Mouse (Mus musculus): ENCODE results near the gene Astn1. TPM values are rescaled to one million over a fixed set of nuclear protein-coding genes. Genes with fewer than 3 reads are reported as not detected.

Astn1 gene
- polyA plus RNA-seq (2016; fragmentation: Nextera tagmentation; extraction: Ambion mirVana), result 9.4 and 15.0 TPM in 2 replicates

GRCm38 (mm10) chr1:158361964-158362291 is at the start of gene Astn1:
Gene Astn1 (plus strand): TSS chr1:158362273.
- 0% methylated on average over 2 of the region's 2 CpGs for WGBS
- no peak for DNase-seq (ENCODE audit: low spot score)
- H3K36me3 ChIP-seq, result peaks cover 1% of the 10 kb centered on the region; the same call in 1 of the 2 replicates
- H3K27ac ChIP-seq (replicated peaks), result peak within 1 kb of the TSS; percentile 97
- H3K9me3 ChIP-seq (replicated peaks), result no peaks in the 10 kb centered on the region
- peak within 1 kb of the TSS; percentile 77 for H3K4me3 ChIP-seq
- peaks cover 24% of the 10 kb centered on the region for H3K27me3 ChIP-seq (ENCODE audit: low read depth, poor library complexity, severe bottlenecking)
- peaks cover 35% of the 10 kb centered on the region for H3K4me1 ChIP-seq

GRCm38 (mm10) chr1:158323325-158323724 is 38.7 kb upstream of the Astn1 start:
- no peaks in the 10 kb centered on the region for H3K4me1 ChIP-seq
- no peak overlapping the region for H3K4me3 ChIP-seq
- no peaks in the 10 kb centered on the region for H3K9me3 ChIP-seq (replicated peaks)
- no peak for DNase-seq (ENCODE audit: low spot score)
- H3K27me3 ChIP-seq (ENCODE audit: low read depth, poor library complexity, severe bottlenecking), result no peaks in the 10 kb centered on the region
- no peak overlapping the region for H3K27ac ChIP-seq (replicated peaks)
- 86% methylated on average over 6 of the region's 6 CpGs for WGBS
- no peaks in the 10 kb centered on the region for H3K36me3 ChIP-seq

- no peak for DNase-seq (ENCODE audit: low spot score)
- Histone ChIP-seq H3K4me1 (peaks cover 4% of the 10 kb centered on the region; the same call in 1 of the 2 replicates), H3K27me3 (ENCODE audit: low read depth, poor library complexity, severe bottlenecking) (no peaks in the 10 kb centered on the region), H3K27ac (replicated peaks) (no peak overlapping the region), H3K9me3 (replicated peaks) (no peaks in the 10 kb centered on the region), H3K36me3 (no peaks in the 10 kb centered on the region), H3K4me3 (no peak overlapping the region)
- WGBS, result 70% methylated on average over 5 of the region's 5 CpGs
These were observed 33.9 kb upstream of the Astn1 start for GRCm38 (mm10) chr1:158328126-158328525.

GRCm38 (mm10) chr1:158328839-158329238 is 33.2 kb upstream of the Astn1 start:
- H3K27me3 ChIP-seq (ENCODE audit: low read depth, poor library complexity, severe bottlenecking), result no peaks in the 10 kb centered on the region
- no peak overlapping the region for H3K27ac ChIP-seq (replicated peaks)
- no peaks in the 10 kb centered on the region for H3K9me3 ChIP-seq (replicated peaks)
- no peak overlapping the region for H3K4me3 ChIP-seq
- H3K4me1 ChIP-seq, result peaks cover 4% of the 10 kb centered on the region; the same call in 1 of the 2 replicates
- H3K36me3 ChIP-seq, result no peaks in the 10 kb centered on the region
- no peak for DNase-seq (ENCODE audit: low spot score)
- 63% methylated on average over 2 of the region's 2 CpGs for WGBS

GRCm38 (mm10) chr1:158343243-158343714 is 18.8 kb upstream of the Astn1 start:
- H3K27ac ChIP-seq (replicated peaks), result peak overlapping the region; percentile 30; the same call in 1 of the 2 replicates
- H3K27me3 ChIP-seq (ENCODE audit: low read depth, poor library complexity, severe bottlenecking), result no peaks in the 10 kb centered on the region
- peaks cover 16% of the 10 kb centered on the region for H3K4me1 ChIP-seq
- WGBS, result 30% methylated on average over 6 of the region's 6 CpGs
- no peaks in the 10 kb centered on the region for H3K36me3 ChIP-seq
- peak; percentile 50 for DNase-seq (ENCODE audit: low spot score)
- H3K4me3 ChIP-seq, result no peak overlapping the region
- H3K9me3 ChIP-seq (replicated peaks), result no peaks in the 10 kb centered on the region

- H3K36me3 ChIP-seq, result no peaks in the 10 kb centered on the region
- DNase-seq (ENCODE audit: low spot score), result no peak
- H3K4me3 ChIP-seq, result no peak overlapping the region
- H3K27ac ChIP-seq (replicated peaks), result no peak overlapping the region
- no peaks in the 10 kb centered on the region for H3K9me3 ChIP-seq (replicated peaks)
- peaks cover 18% of the 10 kb centered on the region for H3K4me1 ChIP-seq
- 87% methylated on average over 5 of the region's 5 CpGs for WGBS
- peaks cover 52% of the 10 kb centered on the region for H3K27me3 ChIP-seq (ENCODE audit: low read depth, poor library complexity, severe bottlenecking)
These were observed 8.3 kb upstream of the Astn1 start for GRCm38 (mm10) chr1:158353656-158354371.

GRCm38 (mm10) chr1:158355177-158356050 is 6.7 kb upstream of the Astn1 start:
- Histone ChIP-seq H3K27me3 (ENCODE audit: low read depth, poor library complexity, severe bottlenecking) (peaks cover 61% of the 10 kb centered on the region), H3K4me3 (peak overlapping the region; percentile 77), H3K27ac (replicated peaks) (peak overlapping the region; percentile 71), H3K36me3 (no peaks in the 10 kb centered on the region), H3K9me3 (replicated peaks) (no peaks in the 10 kb centered on the region), H3K4me1 (peaks cover 18% of the 10 kb centered on the region)
- DNase-seq (ENCODE audit: low spot score), result peak; percentile 53
- 8% methylated on average over 28 of the region's 28 CpGs for WGBS

GRCm38 (mm10) chr1:158356051-158356461 is 6.0 kb upstream of the Astn1 start, which contains the start of gene Brinp2:
Gene Brinp2 (minus strand): TSS chr1:158356326.
- no peaks in the 10 kb centered on the region for H3K9me3 ChIP-seq (replicated peaks)
- peaks cover 61% of the 10 kb centered on the region for H3K27me3 ChIP-seq (ENCODE audit: low read depth, poor library complexity, severe bottlenecking)
- under 1% methylated on average over 30 of the region's 30 CpGs for WGBS
- H3K27ac ChIP-seq (replicated peaks), result peak within 1 kb of the TSS; percentile 71
- peak; percentile 88 for DNase-seq (ENCODE audit: low spot score)
- H3K4me3 ChIP-seq, result peak within 1 kb of the TSS; percentile 77
- H3K36me3 ChIP-seq, result no peaks in the 10 kb centered on the region
- H3K4me1 ChIP-seq, result peaks cover 18% of the 10 kb centered on the region

GRCm38 (mm10) chr1:158362292-158363101 is 424 bp downstream of the Astn1 start:
- under 1% methylated on average over 35 of the region's 37 CpGs for WGBS
- Histone ChIP-seq H3K4me3 (peak overlapping the region; percentile 77), H3K27me3 (ENCODE audit: low read depth, poor library complexity, severe bottlenecking) (peaks cover 18% of the 10 kb centered on the region), H3K4me1 (peaks cover 34% of the 10 kb centered on the region), H3K36me3 (peaks cover 7% of the 10 kb centered on the region), H3K9me3 (replicated peaks) (no peaks in the 10 kb centered on the region), H3K27ac (replicated peaks) (peak overlapping the region; percentile 97)
- DNase-seq (ENCODE audit: low spot score), result peak; percentile 70

- DNase-seq (ENCODE audit: low spot score), result peak; percentile 24
- 40% methylated on average over 1 of the region's 1 CpGs for WGBS
- peaks cover 8% of the 10 kb centered on the region for H3K27me3 ChIP-seq (ENCODE audit: low read depth, poor library complexity, severe bottlenecking)
- no peaks in the 10 kb centered on the region for H3K9me3 ChIP-seq (replicated peaks)
- H3K36me3 ChIP-seq, result peaks cover 13% of the 10 kb centered on the region
- H3K4me3 ChIP-seq, result peak overlapping the region; percentile 77
- peaks cover 34% of the 10 kb centered on the region for H3K4me1 ChIP-seq
- H3K27ac ChIP-seq (replicated peaks), result peak overlapping the region; percentile 53
These were observed 2.4 kb downstream of the Astn1 start for GRCm38 (mm10) chr1:158364461-158364860.

GRCm38 (mm10) chr1:158382277-158382676 is 20.2 kb downstream of the Astn1 start:
- WGBS, result 95% methylated on average over 6 of the region's 6 CpGs

GRCm38 (mm10) chr1:158383210-158383609 is 21.1 kb downstream of the Astn1 start:
- Histone ChIP-seq H3K36me3 (peaks cover 18% of the 10 kb centered on the region), H3K4me3 (no peak overlapping the region), H3K27ac (replicated peaks) (no peak overlapping the region), H3K27me3 (ENCODE audit: low read depth, poor library complexity, severe bottlenecking) (no peaks in the 10 kb centered on the region), H3K4me1 (peaks cover 16% of the 10 kb centered on the region), H3K9me3 (replicated peaks) (no peaks in the 10 kb centered on the region)
- WGBS, result 88% methylated on average over 3 of the region's 3 CpGs
- DNase-seq (ENCODE audit: low spot score), result no peak

More at GRCm38 (mm10) chr1:158382277-158382676, 20.2 kb downstream of the Astn1 start:
- Histone ChIP-seq H3K9me3 (replicated peaks) (no peaks in the 10 kb centered on the region), H3K4me1 (peaks cover 13% of the 10 kb centered on the region), H3K4me3 (no peak overlapping the region), H3K27ac (replicated peaks) (no peak overlapping the region), H3K27me3 (ENCODE audit: low read depth, poor library complexity, severe bottlenecking) (no peaks in the 10 kb centered on the region), H3K36me3 (peaks cover 14% of the 10 kb centered on the region)
- no peak for DNase-seq (ENCODE audit: low spot score)

All from midbrain, embryonic 10.5 days (tissue).